Mouse (Mus musculus) bone marrow macrophage, adult 2 months (primary cell): ENCODE data around the gene Mdfi.

Experiments used
- CTCF ChIP-seq: IDR thresholded peaks from 2 replicates; pipeline ENCODE4 v1.5.1; 2012; ENCODE audit warnings: low read depth, mild to moderate bottlenecking, low read length, moderate library complexity
- POLR2A ChIP-seq: IDR thresholded peaks from 2 replicates; pipeline ENCODE4 v1.6.1; 2012; ENCODE audit warnings: mild to moderate bottlenecking, low read depth, low read length, borderline replicate concordance

DNA sequence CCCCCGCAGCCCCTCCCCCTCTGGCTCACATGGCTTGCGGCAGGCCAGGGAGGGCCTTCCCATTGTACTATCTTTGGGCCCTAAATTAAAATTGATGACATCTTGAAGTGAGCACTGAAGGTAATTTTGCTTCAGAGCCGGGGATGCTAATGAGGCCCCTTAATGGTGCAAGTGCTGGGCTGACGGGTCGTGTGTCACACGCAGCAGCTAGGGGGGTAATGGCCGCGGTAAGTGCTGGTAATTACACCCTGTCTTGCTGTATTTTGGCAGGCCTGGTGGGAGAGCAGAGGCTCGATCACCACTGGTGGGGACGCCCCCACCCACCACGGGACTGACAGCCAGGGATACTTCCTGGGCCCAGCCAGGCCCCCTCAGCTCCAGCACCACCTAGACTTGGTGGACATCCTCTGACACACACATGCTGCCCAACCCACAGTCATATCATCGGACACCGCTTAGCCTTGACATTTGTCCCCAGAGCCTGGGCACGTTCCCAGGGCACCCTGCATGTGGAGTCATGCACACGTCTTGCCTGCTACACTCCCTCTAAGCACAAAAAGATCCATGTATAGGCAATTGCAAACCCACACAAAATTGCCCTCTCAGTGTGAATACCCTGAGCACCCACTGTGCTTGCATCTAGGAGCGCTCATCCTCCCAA lies 38.2 kb downstream of the Mdfi start:
- TF ChIP-seq CTCF, result no peak
- TF ChIP-seq POLR2A, result no peak
